Mouse (Mus musculus) R1 (cell line): Measurements from ENCODE around the gene Deup1.
"Not testable (repeated sequence)": the region's sequence is repeated elsewhere in the genome, so short reads cannot be mapped to it uniquely, and the experiment has no call there.

Experiments
- DNase-seq: peaks from one replicate; pipeline ENCODE4 v3.0.0-alpha.2; 2018; ENCODE audit warnings: low read depth, low spot score

The Deup1 gene

GRCm38 (mm10) chr9:15587157-15587854, 40.4 kb downstream of the Deup1 start:
- DNase-seq = no peak

- no peak for DNase-seq
Measured at GRCm38 (mm10) chr9:15585956-15586355, 41.8 kb downstream of the Deup1 start.

- no peak for DNase-seq
Measured at GRCm38 (mm10) chr9:15584209-15584608, 43.5 kb downstream of the Deup1 start.

- no peak for DNase-seq
Measured at GRCm38 (mm10) chr9:15582026-15582425, 45.7 kb downstream of the Deup1 start.

DNA sequence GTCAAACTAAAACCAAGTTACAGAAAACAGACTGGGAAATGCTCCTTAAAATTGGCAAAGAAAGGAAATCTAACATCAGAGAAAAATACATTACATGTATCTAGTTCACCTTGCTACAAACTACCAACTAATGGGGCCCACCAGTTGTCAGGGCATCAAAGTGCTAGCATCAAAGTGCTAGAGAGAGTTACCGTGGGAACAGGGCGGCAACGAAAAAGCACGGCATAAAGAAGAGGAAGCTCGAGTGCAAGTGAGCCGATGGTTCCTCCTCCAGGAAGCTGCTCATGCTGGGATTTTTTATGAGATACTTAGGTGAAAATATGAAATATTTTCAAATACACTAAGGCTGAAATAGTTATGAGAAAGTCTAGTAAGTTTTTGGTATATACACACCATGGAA, 47.6 kb downstream of the Deup1 start:
- no peak for DNase-seq

GRCm38 (mm10) chr9:15578946-15579345, 48.8 kb downstream of the Deup1 start:
- DNase-seq = no peak

- no peak for DNase-seq
Measured at GRCm38 (mm10) chr9:15578427-15578826, 49.3 kb downstream of the Deup1 start.

DNA sequence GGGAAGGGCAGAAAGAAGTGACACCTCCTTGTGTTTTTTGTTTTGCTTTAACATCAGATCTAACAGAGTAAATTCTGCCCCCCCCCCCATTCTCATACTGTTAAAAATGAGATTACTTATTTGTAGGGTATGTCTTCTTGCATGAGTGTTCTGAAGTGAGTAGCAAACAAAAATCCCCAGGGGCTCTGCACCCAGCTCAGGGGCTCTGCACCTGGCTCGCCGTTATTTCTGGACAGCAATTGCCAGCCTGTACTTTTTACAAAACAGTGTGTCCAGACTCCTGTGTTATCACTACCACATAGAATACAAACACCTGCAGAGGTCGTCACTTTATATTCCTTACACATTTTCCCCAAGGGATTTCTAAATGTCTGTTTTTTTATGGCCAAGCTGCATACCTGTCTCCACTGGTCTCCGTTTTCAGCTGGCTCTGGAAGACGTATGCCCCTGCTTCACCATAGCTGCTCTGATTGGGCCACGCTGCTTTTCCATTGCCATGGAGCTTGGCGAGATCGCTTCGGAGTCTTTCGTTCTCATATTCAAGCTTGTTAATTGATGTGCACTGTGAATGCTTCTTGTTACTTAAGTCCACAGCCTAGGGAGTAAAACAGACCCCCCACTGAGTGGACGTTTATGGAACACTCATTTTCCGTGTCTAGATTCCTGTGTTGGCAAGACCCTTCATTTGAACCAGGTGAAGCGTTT, 52.8 kb downstream of the Deup1 start:
- peak; percentile 26 for DNase-seq

- DNase-seq = no peak
Measured at GRCm38 (mm10) chr9:15562353-15562752, 65.4 kb downstream of the Deup1 start.

DNA sequence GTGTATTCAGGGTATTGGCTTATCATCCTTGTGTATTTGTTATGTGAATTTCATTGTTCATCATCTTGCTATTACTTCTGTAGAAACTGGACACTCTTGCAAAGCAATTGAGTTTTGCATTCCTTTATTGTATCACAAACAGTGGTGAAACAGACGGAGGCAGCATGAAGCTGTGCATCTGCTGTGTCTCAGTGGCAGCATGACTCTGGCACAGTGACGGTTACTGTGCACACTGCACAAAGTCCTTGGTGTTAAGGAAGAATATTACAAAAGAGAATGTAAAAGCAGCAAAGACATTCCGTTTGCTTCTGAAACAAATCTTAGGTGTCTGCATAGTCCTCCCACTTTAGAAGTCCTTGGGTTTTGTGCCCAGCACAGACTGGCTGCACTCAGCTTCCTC, 67.3 kb downstream of the Deup1 start:
- DNase-seq = no peak

DNA sequence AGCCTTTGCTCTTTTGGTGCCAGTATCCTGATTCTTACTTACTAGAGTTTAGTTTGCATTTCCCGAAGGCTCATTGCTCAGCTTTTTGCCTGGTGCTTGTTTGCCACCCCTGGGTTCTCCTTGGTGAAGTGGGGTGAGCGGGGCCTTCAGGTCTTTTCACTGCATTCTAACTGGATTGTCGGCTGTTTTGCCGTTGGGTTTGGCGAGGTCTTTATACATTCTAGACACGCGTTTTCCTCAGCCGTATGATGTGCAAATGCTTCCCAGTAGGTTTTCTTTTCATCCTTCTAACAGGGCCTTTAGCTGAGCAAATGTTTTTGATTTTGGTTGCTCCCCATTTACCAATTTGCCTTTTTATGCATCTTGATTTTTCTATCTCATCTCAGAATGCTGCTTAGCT, 74.4 kb downstream of the Deup1 start:
- DNase-seq = no peak

GRCm38 (mm10) chr9:15551933-15552851, 75.5 kb downstream of the Deup1 start:
- no peak for DNase-seq

GRCm38 (mm10) chr9:15551073-15551472, 76.7 kb downstream of the Deup1 start:
- DNase-seq = not testable (repeated sequence)

GRCm38 (mm10) chr9:15550461-15550961, 77.2 kb downstream of the Deup1 start:
- DNase-seq = no peak

- DNase-seq = no peak
Measured at GRCm38 (mm10) chr9:15541735-15542354, 85.9 kb downstream of the Deup1 start.

GRCm38 (mm10) chr9:15538979-15539533, 88.7 kb downstream of the Deup1 start:
- no peak for DNase-seq

DNA sequence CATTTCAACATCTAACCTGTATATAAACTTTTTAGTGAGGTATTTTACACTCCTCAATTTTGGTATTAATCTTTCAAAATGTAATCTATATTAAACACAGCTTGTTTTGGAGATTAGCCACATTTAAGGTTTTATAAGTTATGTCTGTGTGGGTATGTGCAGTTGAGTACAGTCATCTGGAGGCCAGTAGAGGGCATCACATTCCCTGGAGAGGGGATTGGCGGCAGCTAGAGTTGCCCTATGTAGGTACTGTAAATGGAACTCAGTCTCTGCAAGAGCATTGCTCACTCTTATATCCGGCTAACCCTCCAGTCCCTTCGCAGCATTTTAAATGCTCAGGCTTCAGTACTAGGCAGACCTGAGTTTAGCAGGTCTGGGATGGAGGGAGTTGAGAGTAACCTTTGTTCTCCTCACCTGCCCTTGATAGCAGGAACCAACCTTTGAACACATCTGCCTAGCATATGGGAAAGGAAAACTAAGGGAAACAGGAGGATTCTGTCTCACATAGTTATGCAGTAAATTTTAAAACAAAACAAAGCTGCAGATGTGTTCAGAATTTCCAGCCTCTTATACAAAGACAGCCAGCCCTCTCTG, 90.2 kb downstream of the Deup1 start:
- no peak for DNase-seq

- no peak for DNase-seq
Measured at GRCm38 (mm10) chr9:15536861-15537426, 90.8 kb downstream of the Deup1 start.

DNA sequence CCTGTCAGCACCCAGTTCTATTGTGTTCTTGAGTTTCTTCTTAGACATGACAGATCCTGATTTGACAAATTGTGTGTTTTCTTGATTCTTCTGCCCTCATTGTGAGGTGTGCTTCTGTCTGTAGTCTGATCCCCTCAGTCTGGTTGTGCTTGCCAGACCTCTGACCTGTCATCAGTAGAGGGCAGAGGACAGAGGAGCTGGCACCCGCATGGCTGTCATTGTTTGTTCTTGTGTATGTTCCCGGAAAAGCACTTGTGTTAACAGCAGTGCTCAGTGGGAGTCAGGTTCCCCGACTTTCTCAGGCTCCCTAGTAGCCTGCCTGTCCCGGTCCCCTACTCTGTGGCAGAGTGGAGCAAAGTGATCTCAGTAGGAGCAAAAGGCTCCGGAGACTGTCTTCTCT, 92.3 kb downstream of the Deup1 start:
- no peak for DNase-seq

- DNase-seq = no peak
Measured at GRCm38 (mm10) chr9:15534110-15534509, 93.6 kb downstream of the Deup1 start.
